Mouse (Mus musculus): ENCODE measurements around the gene Mucl3. TPM values are rescaled to one million over a fixed set of nuclear protein-coding genes. Genes with fewer than 3 reads are reported as not detected.

Gene Mucl3
- polyA plus RNA-seq, 1 experiment, result 0.06 TPM

GRCm38 (mm10) chr17:35597399-35597798 is 46.1 kb downstream of the Mucl3 start:
- TF ChIP-seq CTCF (IDR thresholded peaks at IDR 0.05; ENCODE audit: extremely low read depth, insufficient read depth, low read length) (no peak), POLR2A (IDR thresholded peaks at IDR 0.05; ENCODE audit: extremely low read depth, insufficient read depth, low read length) (no peak)
- H3K4me1 ChIP-seq (ENCODE audit: control insufficient read depth, insufficient read depth, low read length), result no peaks in the 10 kb centered on the region
- H3K27ac ChIP-seq (ENCODE audit: insufficient read depth, low read length), result no peak overlapping the region
- no peak overlapping the region for H3K4me3 ChIP-seq (ENCODE audit: insufficient read depth, low read length)

GRCm38 (mm10) chr17:35594456-35594855 is 49.0 kb downstream of the Mucl3 start:
- Histone ChIP-seq H3K27ac (ENCODE audit: insufficient read depth, low read length) (no peak overlapping the region), H3K4me3 (ENCODE audit: insufficient read depth, low read length) (no peak overlapping the region), H3K4me1 (ENCODE audit: control insufficient read depth, insufficient read depth, low read length) (no peaks in the 10 kb centered on the region)
- TF ChIP-seq CTCF (IDR thresholded peaks at IDR 0.05; ENCODE audit: extremely low read depth, insufficient read depth, low read length) (no peak), POLR2A (IDR thresholded peaks at IDR 0.05; ENCODE audit: extremely low read depth, insufficient read depth, low read length) (no peak)

- no peak for TF ChIP-seq CTCF (IDR thresholded peaks at IDR 0.05; ENCODE audit: extremely low read depth, insufficient read depth, low read length)
- TF ChIP-seq POLR2A (IDR thresholded peaks at IDR 0.05; ENCODE audit: extremely low read depth, insufficient read depth, low read length), result no peak
- Histone ChIP-seq H3K4me1 (ENCODE audit: control insufficient read depth, insufficient read depth, low read length) (no peaks in the 10 kb centered on the region), H3K4me3 (ENCODE audit: insufficient read depth, low read length) (no peak overlapping the region), H3K27ac (ENCODE audit: insufficient read depth, low read length) (no peak overlapping the region)
Observed at GRCm38 (mm10) chr17:35593786-35594185, 49.7 kb downstream of the Mucl3 start.

- Histone ChIP-seq H3K4me3 (ENCODE audit: insufficient read depth, low read length) (no peak overlapping the region), H3K4me1 (ENCODE audit: control insufficient read depth, insufficient read depth, low read length) (no peaks in the 10 kb centered on the region), H3K27ac (ENCODE audit: insufficient read depth, low read length) (no peak overlapping the region)
- TF ChIP-seq CTCF (IDR thresholded peaks at IDR 0.05; ENCODE audit: extremely low read depth, insufficient read depth, low read length) (no peak), POLR2A (IDR thresholded peaks at IDR 0.05; ENCODE audit: extremely low read depth, insufficient read depth, low read length) (no peak)
Observed at GRCm38 (mm10) chr17:35592131-35592530, 51.4 kb downstream of the Mucl3 start.

- TF ChIP-seq CTCF (IDR thresholded peaks at IDR 0.05; ENCODE audit: extremely low read depth, insufficient read depth, low read length) (no peak), POLR2A (IDR thresholded peaks at IDR 0.05; ENCODE audit: extremely low read depth, insufficient read depth, low read length) (no peak)
- H3K4me1 ChIP-seq (ENCODE audit: control insufficient read depth, insufficient read depth, low read length), result no peaks in the 10 kb centered on the region
- no peak overlapping the region for H3K4me3 ChIP-seq (ENCODE audit: insufficient read depth, low read length)
- no peak overlapping the region for H3K27ac ChIP-seq (ENCODE audit: insufficient read depth, low read length)
Observed at GRCm38 (mm10) chr17:35591731-35592130, 51.8 kb downstream of the Mucl3 start.

GRCm38 (mm10) chr17:35591219-35591578 is 52.3 kb downstream of the Mucl3 start:
- Histone ChIP-seq H3K27ac (ENCODE audit: insufficient read depth, low read length) (no peak overlapping the region), H3K4me3 (ENCODE audit: insufficient read depth, low read length) (no peak overlapping the region), H3K4me1 (ENCODE audit: control insufficient read depth, insufficient read depth, low read length) (no peaks in the 10 kb centered on the region)
- TF ChIP-seq POLR2A (IDR thresholded peaks at IDR 0.05; ENCODE audit: extremely low read depth, insufficient read depth, low read length) (no peak), CTCF (IDR thresholded peaks at IDR 0.05; ENCODE audit: extremely low read depth, insufficient read depth, low read length) (no peak)

- no peak overlapping the region for H3K4me3 ChIP-seq (ENCODE audit: insufficient read depth, low read length)
Observed at GRCm38 (mm10) chr17:35590410-35591218, 52.9 kb downstream of the Mucl3 start.

GRCm38 (mm10) chr17:35588387-35588786 is 55.1 kb downstream of the Mucl3 start:
- Histone ChIP-seq H3K27ac (ENCODE audit: insufficient read depth, low read length) (no peak overlapping the region), H3K4me3 (ENCODE audit: insufficient read depth, low read length) (no peak overlapping the region), H3K4me1 (ENCODE audit: control insufficient read depth, insufficient read depth, low read length) (no peaks in the 10 kb centered on the region)
- TF ChIP-seq CTCF (IDR thresholded peaks at IDR 0.05; ENCODE audit: extremely low read depth, insufficient read depth, low read length) (no peak), POLR2A (IDR thresholded peaks at IDR 0.05; ENCODE audit: extremely low read depth, insufficient read depth, low read length) (no peak)

More at GRCm38 (mm10) chr17:35590410-35591218, 52.9 kb downstream of the Mucl3 start:
- H3K27ac ChIP-seq (ENCODE audit: insufficient read depth, low read length), result no peak overlapping the region
- H3K4me1 ChIP-seq (ENCODE audit: control insufficient read depth, insufficient read depth, low read length), result no peaks in the 10 kb centered on the region
- TF ChIP-seq POLR2A (IDR thresholded peaks at IDR 0.05; ENCODE audit: extremely low read depth, insufficient read depth, low read length) (no peak), CTCF (IDR thresholded peaks at IDR 0.05; ENCODE audit: extremely low read depth, insufficient read depth, low read length) (peak; percentile 83)

GRCm38 (mm10) chr17:35587291-35587690 is 56.2 kb downstream of the Mucl3 start:
- no peak overlapping the region for H3K27ac ChIP-seq (ENCODE audit: insufficient read depth, low read length)
- TF ChIP-seq POLR2A (IDR thresholded peaks at IDR 0.05; ENCODE audit: extremely low read depth, insufficient read depth, low read length) (no peak), CTCF (IDR thresholded peaks at IDR 0.05; ENCODE audit: extremely low read depth, insufficient read depth, low read length) (no peak)
- H3K4me3 ChIP-seq (ENCODE audit: insufficient read depth, low read length), result no peak overlapping the region

More at GRCm38 (mm10) chr17:35587291-35587690, 56.2 kb downstream of the Mucl3 start:
- H3K4me1 ChIP-seq (ENCODE audit: control insufficient read depth, insufficient read depth, low read length), result no peaks in the 10 kb centered on the region

Other genes starting within 250 kb of the Mucl3 start
- gene H2-Q6, start 218.8 kb downstream of the Mucl3 start, polyA plus RNA-seq (2012; rRNA removed), result 1.2 and 1.7 TPM in 2 replicates
- gene H2-Q7, start 204.5 kb downstream of the Mucl3 start, polyA plus RNA-seq (2012; rRNA removed), result 1.2 and 1.9 TPM in 2 replicates
- 0.04 and 0.09 TPM in 2 replicates for gene H2-Q10, start 173.6 kb downstream of the Mucl3 start, polyA plus RNA-seq (2012; rRNA removed)
- not detected in 2 replicates for gene Pou5f1, start 137.7 kb downstream of the Mucl3 start, polyA plus RNA-seq (2012; rRNA removed)
- 10.3 and 11.9 TPM in 2 replicates for gene Tcf19, start 126.9 kb downstream of the Mucl3 start, polyA plus RNA-seq (2012; rRNA removed)
- 14.2 and 14.5 TPM in 2 replicates for gene Cchcr1, start 126.6 kb downstream of the Mucl3 start, polyA plus RNA-seq (2012; rRNA removed)
- 1.1 and 1.2 TPM in 2 replicates for gene Psors1c2, start 110.5 kb downstream of the Mucl3 start, polyA plus RNA-seq (2012; rRNA removed)
- gene Cdsn, start 91.6 kb downstream of the Mucl3 start, polyA plus RNA-seq (2012; rRNA removed), result 1.8 and 1.9 TPM in 2 replicates
- not detected in 2 replicates for gene 2300002M23Rik, start 76.2 kb downstream of the Mucl3 start, polyA plus RNA-seq (2012; rRNA removed)
- gene Sfta2, start 42.1 kb downstream of the Mucl3 start, polyA plus RNA-seq (2012; rRNA removed), result not detected in 2 replicates
- gene Gm9573, start 17.1 kb downstream of the Mucl3 start, polyA plus RNA-seq (2012; rRNA removed), result 0.09 and 0.10 TPM in 2 replicates
- gene Vars2, start 23.9 kb upstream of the Mucl3 start, polyA plus RNA-seq (2012; rRNA removed), result 34.5 and 38.9 TPM in 2 replicates
- gene Gtf2h4, start 30.0 kb upstream of the Mucl3 start, polyA plus RNA-seq (2012; rRNA removed), result 29.8 and 32.9 TPM in 2 replicates
- gene Ddr1, start 60.9 kb upstream of the Mucl3 start, polyA plus RNA-seq (2012; rRNA removed), result 42.8 and 44.9 TPM in 2 replicates
- 13.4 and 18.4 TPM in 2 replicates for gene Ier3, start 178.0 kb upstream of the Mucl3 start, polyA plus RNA-seq (2012; rRNA removed)
- 212 and 223 TPM in 2 replicates for gene Flot1, start 179.5 kb upstream of the Mucl3 start, polyA plus RNA-seq (2012; rRNA removed)
- gene Tubb5, start 194.6 kb upstream of the Mucl3 start, polyA plus RNA-seq (2012; rRNA removed), result 453 and 474 TPM in 2 replicates
- 7.7 and 8.4 TPM in 2 replicates for gene Mdc1, start 197.8 kb upstream of the Mucl3 start, polyA plus RNA-seq (2012; rRNA removed)
- 7.5 and 9.3 TPM in 2 replicates for gene Nrm, start 217.6 kb upstream of the Mucl3 start, polyA plus RNA-seq (2012; rRNA removed)
- gene Ppp1r18, start 221.9 kb upstream of the Mucl3 start, polyA plus RNA-seq (2012; rRNA removed), result 11.1 and 11.4 TPM in 2 replicates
- 42.6 and 44.1 TPM in 2 replicates for gene Dhx16, start 236.1 kb upstream of the Mucl3 start, polyA plus RNA-seq (2012; rRNA removed)

All from cortical plate, adult 2 months (tissue).